Mouse (Mus musculus): ENCODE measurements at regions not wholly inside any gene's neighbourhood (a gene's known extent, or its start where the extent isn't known, plus 50 kb on each side); places are given as distances from the start of the nearest gene placed in this dataset.

GRCm38 (mm10) chr13:102319453-102319852 lies 373.9 kb upstream of the Cd180 start:
- no peaks in the 10 kb centered on the region for H3K36me3 ChIP-seq
- no peak overlapping the region for H3K9ac ChIP-seq (replicated peaks)
- H3K4me1 ChIP-seq = no peaks in the 10 kb centered on the region
- no peak overlapping the region for H3K27ac ChIP-seq (replicated peaks)
- H3K9me3 ChIP-seq = no peaks in the 10 kb centered on the region
- no peaks in the 10 kb centered on the region for H3K27me3 ChIP-seq
- whole genome bisulfite sequencing = 91% methylated on average over 2 of the region's 2 CpGs
- no peak for ATAC-seq (ENCODE audit: low FRiP score, low read depth)
- H3K4me2 ChIP-seq (replicated peaks) = no peak overlapping the region
- no peak overlapping the region for H3K4me3 ChIP-seq

- Histone ChIP-seq H3K4me3 (no peak overlapping the region), H3K9ac (replicated peaks) (no peak overlapping the region), H3K27me3 (no peaks in the 10 kb centered on the region), H3K4me1 (no peaks in the 10 kb centered on the region), H3K27ac (replicated peaks) (no peak overlapping the region), H3K4me2 (replicated peaks) (no peak overlapping the region), H3K36me3 (no peaks in the 10 kb centered on the region), H3K9me3 (no peaks in the 10 kb centered on the region)
- WGBS = 91% methylated on average over 3 of the region's 3 CpGs
- no peak for ATAC-seq (ENCODE audit: low FRiP score, low read depth)
These were observed 369.5 kb upstream of the Cd180 start for GRCm38 (mm10) chr13:102323876-102324275.

GRCm38 (mm10) chr13:102326003-102326402 lies 367.4 kb upstream of the Cd180 start:
- WGBS = 92% methylated on average over 2 of the region's 2 CpGs

GRCm38 (mm10) chr13:102326544-102326943 lies 366.8 kb upstream of the Cd180 start:
- H3K9ac ChIP-seq (replicated peaks) = no peak overlapping the region
- no peaks in the 10 kb centered on the region for H3K27me3 ChIP-seq
- no peak for ATAC-seq (ENCODE audit: low FRiP score, low read depth)
- no peaks in the 10 kb centered on the region for H3K9me3 ChIP-seq
- no peaks in the 10 kb centered on the region for H3K4me1 ChIP-seq
- H3K4me3 ChIP-seq = no peak overlapping the region
- H3K27ac ChIP-seq (replicated peaks) = no peak overlapping the region
- no peak overlapping the region for H3K4me2 ChIP-seq (replicated peaks)
- H3K36me3 ChIP-seq = no peaks in the 10 kb centered on the region
- 69% methylated on average over 2 of the region's 2 CpGs for WGBS

More at GRCm38 (mm10) chr13:102326003-102326402, 367.4 kb upstream of the Cd180 start:
- no peak for ATAC-seq (ENCODE audit: low FRiP score, low read depth)
- Histone ChIP-seq H3K36me3 (no peaks in the 10 kb centered on the region), H3K4me2 (replicated peaks) (no peak overlapping the region), H3K9ac (replicated peaks) (no peak overlapping the region), H3K27ac (replicated peaks) (no peak overlapping the region), H3K9me3 (no peaks in the 10 kb centered on the region), H3K4me1 (no peaks in the 10 kb centered on the region), H3K27me3 (no peaks in the 10 kb centered on the region), H3K4me3 (no peak overlapping the region)

- H3K4me3 ChIP-seq = no peak overlapping the region
- no peaks in the 10 kb centered on the region for H3K9me3 ChIP-seq
- no peak overlapping the region for H3K4me2 ChIP-seq (replicated peaks)
- H3K9ac ChIP-seq (replicated peaks) = no peak overlapping the region
- no peaks in the 10 kb centered on the region for H3K27me3 ChIP-seq
- no peaks in the 10 kb centered on the region for H3K4me1 ChIP-seq
- 75% methylated on average over 1 of the region's 1 CpGs for WGBS
- H3K27ac ChIP-seq (replicated peaks) = no peak overlapping the region
- no peaks in the 10 kb centered on the region for H3K36me3 ChIP-seq
- ATAC-seq (ENCODE audit: low FRiP score, low read depth) = no peak
These were observed 359.7 kb upstream of the Cd180 start for GRCm38 (mm10) chr13:102333667-102334066.

- no peak for ATAC-seq (ENCODE audit: low FRiP score, low read depth)
- Histone ChIP-seq H3K27ac (replicated peaks) (no peak overlapping the region), H3K4me3 (no peak overlapping the region), H3K4me1 (no peaks in the 10 kb centered on the region), H3K9me3 (no peaks in the 10 kb centered on the region), H3K36me3 (no peaks in the 10 kb centered on the region), H3K9ac (replicated peaks) (no peak overlapping the region), H3K4me2 (replicated peaks) (no peak overlapping the region), H3K27me3 (no peaks in the 10 kb centered on the region)
- 86% methylated on average over 13 of the region's 13 CpGs for WGBS
These were observed 359.2 kb upstream of the Cd180 start for GRCm38 (mm10) chr13:102334131-102334534.

GRCm38 (mm10) chr13:102343236-102343635 lies 350.1 kb upstream of the Cd180 start:
- Histone ChIP-seq H3K4me3 (no peak overlapping the region), H3K4me1 (no peaks in the 10 kb centered on the region), H3K4me2 (replicated peaks) (no peak overlapping the region), H3K27ac (replicated peaks) (no peak overlapping the region), H3K9me3 (no peaks in the 10 kb centered on the region), H3K36me3 (no peaks in the 10 kb centered on the region), H3K27me3 (no peaks in the 10 kb centered on the region), H3K9ac (replicated peaks) (no peak overlapping the region)
- ATAC-seq (ENCODE audit: low FRiP score, low read depth) = no peak
- 90% methylated on average over 2 of the region's 2 CpGs for whole genome bisulfite sequencing

GRCm38 (mm10) chr13:102344606-102345269 lies 348.6 kb upstream of the Cd180 start:
- H3K9ac ChIP-seq (replicated peaks) = no peak overlapping the region
- no peak overlapping the region for H3K27ac ChIP-seq (replicated peaks)
- no peak overlapping the region for H3K4me2 ChIP-seq (replicated peaks)
- H3K4me3 ChIP-seq = no peak overlapping the region
- 68% methylated on average over 5 of the region's 5 CpGs for whole genome bisulfite sequencing
- no peaks in the 10 kb centered on the region for H3K4me1 ChIP-seq
- ATAC-seq (ENCODE audit: low FRiP score, low read depth) = no peak
- no peaks in the 10 kb centered on the region for H3K9me3 ChIP-seq
- H3K36me3 ChIP-seq = no peaks in the 10 kb centered on the region
- no peaks in the 10 kb centered on the region for H3K27me3 ChIP-seq

- Histone ChIP-seq H3K27me3 (no peaks in the 10 kb centered on the region), H3K4me2 (replicated peaks) (no peak overlapping the region), H3K4me1 (no peaks in the 10 kb centered on the region), H3K4me3 (no peak overlapping the region), H3K36me3 (no peaks in the 10 kb centered on the region), H3K27ac (replicated peaks) (no peak overlapping the region), H3K9me3 (no peaks in the 10 kb centered on the region), H3K9ac (replicated peaks) (no peak overlapping the region)
- ATAC-seq (ENCODE audit: low FRiP score, low read depth) = no peak
- 89% methylated on average over 1 of the region's 1 CpGs for WGBS
These were observed 343.9 kb upstream of the Cd180 start for GRCm38 (mm10) chr13:102349493-102349892.

- WGBS = 67% methylated on average over 10 of the region's 10 CpGs
- Histone ChIP-seq H3K36me3 (no peaks in the 10 kb centered on the region), H3K4me3 (no peak overlapping the region), H3K27ac (replicated peaks) (no peak overlapping the region), H3K4me2 (replicated peaks) (no peak overlapping the region), H3K27me3 (no peaks in the 10 kb centered on the region), H3K9ac (replicated peaks) (no peak overlapping the region), H3K4me1 (no peaks in the 10 kb centered on the region), H3K9me3 (no peaks in the 10 kb centered on the region)
- no peak for ATAC-seq (ENCODE audit: low FRiP score, low read depth)
These were observed 341.1 kb upstream of the Cd180 start for GRCm38 (mm10) chr13:102352073-102352854.

GRCm38 (mm10) chr13:102355569-102355968 lies 337.8 kb upstream of the Cd180 start:
- Histone ChIP-seq H3K9ac (replicated peaks) (no peak overlapping the region), H3K9me3 (no peaks in the 10 kb centered on the region), H3K27ac (replicated peaks) (no peak overlapping the region), H3K27me3 (no peaks in the 10 kb centered on the region), H3K36me3 (no peaks in the 10 kb centered on the region), H3K4me3 (no peak overlapping the region), H3K4me1 (no peaks in the 10 kb centered on the region), H3K4me2 (replicated peaks) (no peak overlapping the region)
- no peak for ATAC-seq (ENCODE audit: low FRiP score, low read depth)
- 56% methylated on average over 1 of the region's 1 CpGs for WGBS

GRCm38 (mm10) chr13:102372451-102373082 lies 320.8 kb upstream of the Cd180 start:
- 14% methylated on average over 4 of the region's 4 CpGs for WGBS
- peaks cover 49% of the 10 kb centered on the region for H3K27me3 ChIP-seq
- H3K27ac ChIP-seq (replicated peaks) = no peak overlapping the region
- no peaks in the 10 kb centered on the region for H3K9me3 ChIP-seq
- peaks cover 7% of the 10 kb centered on the region; the same call in 1 of the 2 replicates for H3K4me1 ChIP-seq
- ATAC-seq (ENCODE audit: low FRiP score, low read depth) = peak; percentile 88
- H3K9ac ChIP-seq (replicated peaks) = no peak overlapping the region
- no peaks in the 10 kb centered on the region for H3K36me3 ChIP-seq
- H3K4me3 ChIP-seq = no peak overlapping the region
- no peak overlapping the region for H3K4me2 ChIP-seq (replicated peaks)

Data from midbrain, embryonic 12.5 days (tissue).